Mouse (Mus musculus): Measurements from ENCODE around the gene Smarcc1. TPM values are rescaled to one million over a fixed set of nuclear protein-coding genes. Genes with fewer than 3 reads are reported as not detected.
"Not testable (repeated sequence)": the region's sequence is repeated elsewhere in the genome, so short reads cannot be mapped to it uniquely, and the experiment has no call there.

Smarcc1 gene
- 83.8 and 91.3 TPM in 2 replicates for polyA plus RNA-seq (2015; fragmentation: Nextera tagmentation; extraction: Ambion mirVana)

DNA sequence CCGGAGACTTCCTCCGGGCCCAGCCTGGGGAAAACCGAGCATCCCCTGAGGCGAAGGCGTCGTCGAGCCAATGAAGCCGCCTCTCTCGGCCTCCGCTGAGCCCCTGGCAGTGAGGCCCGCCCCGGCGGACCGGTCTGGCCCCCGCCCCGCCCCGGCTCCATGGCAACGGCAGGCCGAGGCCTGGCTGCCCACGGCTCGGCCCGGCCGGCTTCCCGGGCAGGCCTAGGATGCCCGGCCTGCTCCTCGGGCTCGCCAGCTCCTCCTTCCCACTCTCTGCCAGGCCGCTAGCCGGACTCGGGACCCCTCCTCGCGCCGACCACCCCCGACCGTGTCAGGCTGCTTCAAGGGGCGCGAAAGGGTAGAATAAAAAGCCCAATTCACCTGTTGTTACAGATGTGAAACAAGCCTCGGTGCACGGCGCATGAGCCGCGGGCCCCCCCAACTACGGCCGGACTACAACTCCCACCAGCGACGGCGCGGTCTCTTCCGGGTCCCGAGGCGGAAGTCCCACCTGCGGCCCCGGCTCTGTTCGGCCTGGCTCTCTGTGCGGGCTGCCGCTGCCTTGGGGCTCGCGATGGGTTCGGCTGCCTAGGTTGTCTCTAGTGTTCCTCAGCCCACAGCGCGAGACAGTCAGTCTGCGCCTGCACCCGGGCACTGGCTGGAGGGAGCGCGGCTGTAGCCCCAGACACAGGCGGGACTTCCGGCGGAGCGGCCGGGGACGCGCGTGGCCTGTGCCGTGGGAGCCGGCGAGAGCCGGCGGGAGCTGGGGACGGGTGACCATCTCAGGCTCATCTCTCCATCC lies at the start of gene Smarcc1:
Smarcc1 (plus strand) TSS at position 732 of the 802 bp plus-strand sequence.
- no peaks in the 10 kb centered on the region for H3K27me3 ChIP-seq (replicated peaks)
- H3K4me2 ChIP-seq (replicated peaks), result peak within 1 kb of the TSS; percentile 72
- H3K4me1 ChIP-seq (replicated peaks), result peaks cover 12% of the 10 kb centered on the region
- WGBS, result 1% methylated on average over 79 of the region's 79 CpGs
- peak within 1 kb of the TSS; percentile 91 for H3K9ac ChIP-seq
- H3K36me3 ChIP-seq, result peaks cover 13% of the 10 kb centered on the region
- peak; percentile 99 for ATAC-seq
- peak within 1 kb of the TSS; percentile 78 for H3K4me3 ChIP-seq (replicated peaks)
- peak within 1 kb of the TSS; percentile 98 for H3K27ac ChIP-seq
- no peaks in the 10 kb centered on the region for H3K9me3 ChIP-seq

DNA sequence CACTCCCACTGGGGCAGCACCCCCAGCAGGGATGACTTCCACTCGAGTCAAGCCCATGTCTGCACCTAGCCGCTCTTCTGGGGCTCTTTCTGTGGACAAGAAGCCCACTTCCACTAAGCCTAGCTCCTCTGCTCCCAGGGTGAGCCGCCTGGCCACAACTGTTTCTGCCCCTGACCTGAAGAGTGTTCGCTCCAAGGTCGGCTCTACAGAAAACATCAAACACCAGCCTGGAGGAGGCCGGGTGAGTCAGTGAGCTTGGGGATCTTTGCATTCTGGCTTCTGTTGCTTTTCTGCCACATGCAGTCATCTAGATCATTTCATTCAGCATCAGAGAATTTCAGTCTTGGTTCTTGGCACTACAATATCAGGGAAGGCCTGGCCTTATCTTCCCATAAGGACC lies 48.8 kb upstream of the Smarcc1 start:
- 91% methylated on average over 6 of the region's 6 CpGs for WGBS
- no peak for ATAC-seq
- Histone ChIP-seq H3K27ac (no peak overlapping the region), H3K9ac (no peak overlapping the region), H3K36me3 (peaks cover 11% of the 10 kb centered on the region), H3K4me3 (replicated peaks) (no peak overlapping the region), H3K9me3 (no peaks in the 10 kb centered on the region), H3K4me1 (replicated peaks) (0 out of 2 replicates have a peak, but pooled peaks cover 5% of the 10 kb centered on the region), H3K27me3 (replicated peaks) (no peaks in the 10 kb centered on the region), H3K4me2 (replicated peaks) (no peak overlapping the region)

DNA sequence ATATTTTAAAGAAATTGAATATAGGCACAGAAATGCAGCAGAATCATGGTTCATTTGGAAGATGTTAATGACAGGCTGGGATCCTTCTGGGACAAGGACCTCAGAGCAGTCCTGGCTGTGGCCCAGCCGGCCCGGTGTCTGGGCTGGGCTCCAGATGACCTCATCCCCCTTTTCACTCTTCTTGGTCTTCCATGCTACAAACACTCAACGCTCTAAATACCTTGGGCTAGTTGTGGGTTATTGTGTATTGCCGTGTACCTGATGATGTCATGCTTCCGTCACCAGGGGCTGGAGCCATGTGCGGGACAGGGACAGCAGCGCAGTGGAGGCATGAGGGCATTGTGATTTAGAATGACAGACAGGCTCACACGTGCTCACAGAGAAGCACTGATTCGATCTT lies 47.1 kb upstream of the Smarcc1 start:
- Histone ChIP-seq H3K4me3 (replicated peaks) (no peak overlapping the region), H3K36me3 (peaks cover 11% of the 10 kb centered on the region), H3K27me3 (replicated peaks) (no peaks in the 10 kb centered on the region), H3K27ac (peak overlapping the region; percentile 45), H3K4me2 (replicated peaks) (no peak overlapping the region), H3K4me1 (replicated peaks) (0 out of 2 replicates have a peak, but pooled peaks cover 5% of the 10 kb centered on the region), H3K9ac (no peak overlapping the region), H3K9me3 (no peaks in the 10 kb centered on the region)
- ATAC-seq, result peak; percentile 51; the same call in 1 of the 2 replicates
- WGBS, result 69% methylated on average over 9 of the region's 9 CpGs

DNA sequence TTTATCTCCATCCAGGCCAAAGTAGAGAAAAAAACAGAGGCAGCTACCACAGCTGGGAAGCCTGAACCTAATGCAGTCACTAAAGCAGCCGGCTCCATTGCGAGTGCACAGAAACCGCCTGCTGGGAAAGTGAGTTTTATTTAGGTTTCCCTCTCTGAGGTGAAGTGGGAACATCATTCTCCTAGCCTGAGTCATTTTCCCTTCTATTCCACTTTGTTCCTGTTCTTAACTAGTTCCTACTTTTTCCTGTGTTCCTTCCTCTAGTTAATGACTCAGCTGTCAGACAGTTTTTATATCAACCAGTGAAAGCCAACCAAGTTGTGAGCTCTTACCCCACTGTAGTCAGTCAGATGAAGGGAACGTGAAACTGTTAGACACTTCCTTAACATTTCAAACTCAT lies 46.5 kb upstream of the Smarcc1 start:
- Histone ChIP-seq H3K9me3 (no peaks in the 10 kb centered on the region), H3K4me1 (replicated peaks) (0 out of 2 replicates have a peak, but pooled peaks cover 5% of the 10 kb centered on the region), H3K36me3 (peaks cover 11% of the 10 kb centered on the region), H3K4me3 (replicated peaks) (no peak overlapping the region), H3K27me3 (replicated peaks) (no peaks in the 10 kb centered on the region), H3K9ac (no peak overlapping the region), H3K27ac (peak overlapping the region; percentile 45; the same call in 1 of the 2 replicates), H3K4me2 (replicated peaks) (no peak overlapping the region)
- WGBS, result 78% methylated on average over 4 of the region's 4 CpGs
- no peak; the same call in 1 of the 2 replicates for ATAC-seq

DNA sequence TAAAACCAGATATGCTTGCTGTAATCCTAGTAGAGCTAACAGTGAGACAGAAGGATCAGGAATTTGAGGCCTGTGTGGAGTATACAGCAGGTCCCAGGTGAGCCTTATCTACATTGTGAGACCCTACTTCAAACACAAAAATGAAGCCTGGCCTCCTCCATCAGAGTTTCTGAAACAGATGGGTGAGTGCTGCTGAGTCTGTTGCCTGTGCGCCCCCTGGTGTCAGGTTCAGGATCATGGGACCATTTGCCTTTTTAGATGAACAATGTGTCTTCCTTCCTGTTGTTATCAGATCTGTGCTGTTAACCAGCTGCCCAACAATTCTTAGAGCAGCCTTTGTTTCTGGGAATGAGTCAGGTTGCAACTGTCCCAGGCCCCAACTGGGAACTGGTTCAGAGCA lies 45.7 kb upstream of the Smarcc1 start:
- H3K4me3 ChIP-seq (replicated peaks), result no peak overlapping the region
- 0 out of 2 replicates have a peak, but pooled peaks cover 5% of the 10 kb centered on the region for H3K4me1 ChIP-seq (replicated peaks)
- H3K36me3 ChIP-seq, result peaks cover 11% of the 10 kb centered on the region
- H3K4me2 ChIP-seq (replicated peaks), result no peak overlapping the region
- no peaks in the 10 kb centered on the region for H3K9me3 ChIP-seq
- H3K9ac ChIP-seq, result no peak overlapping the region
- no peak overlapping the region for H3K27ac ChIP-seq
- H3K27me3 ChIP-seq (replicated peaks), result no peaks in the 10 kb centered on the region
- ATAC-seq, result peak; percentile 39; the same call in 1 of the 2 replicates
- 0% methylated on average over 1 of the region's 1 CpGs for WGBS

DNA sequence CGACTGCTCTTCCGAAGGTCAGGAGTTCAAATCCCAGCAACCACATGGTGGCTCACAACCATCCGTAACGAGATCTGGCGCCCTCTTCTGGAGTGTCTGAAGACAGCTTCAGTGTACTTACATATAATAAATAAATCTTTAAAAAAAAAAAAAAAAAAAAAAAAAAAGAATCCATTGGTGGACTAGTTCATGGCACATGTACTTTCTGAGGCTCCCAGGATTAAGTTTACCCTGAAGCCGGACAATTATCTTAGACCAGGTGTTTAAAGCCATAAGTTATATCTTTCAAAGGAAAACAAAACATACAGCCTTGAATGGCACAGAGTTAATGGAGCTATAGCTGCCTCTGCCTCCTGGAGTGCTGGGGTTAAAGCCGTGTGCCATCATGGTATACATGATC lies 41.0 kb upstream of the Smarcc1 start:
- not testable (repeated sequence) for H3K27me3 ChIP-seq (replicated peaks); H3K4me3 ChIP-seq (replicated peaks); H3K9me3 ChIP-seq; H3K4me1 ChIP-seq (replicated peaks); H3K9ac ChIP-seq; ATAC-seq; H3K4me2 ChIP-seq (replicated peaks); H3K27ac ChIP-seq
- 70% methylated on average over 6 of the region's 7 CpGs for WGBS
- H3K36me3 ChIP-seq, result peaks cover 17% of the 10 kb centered on the region

DNA sequence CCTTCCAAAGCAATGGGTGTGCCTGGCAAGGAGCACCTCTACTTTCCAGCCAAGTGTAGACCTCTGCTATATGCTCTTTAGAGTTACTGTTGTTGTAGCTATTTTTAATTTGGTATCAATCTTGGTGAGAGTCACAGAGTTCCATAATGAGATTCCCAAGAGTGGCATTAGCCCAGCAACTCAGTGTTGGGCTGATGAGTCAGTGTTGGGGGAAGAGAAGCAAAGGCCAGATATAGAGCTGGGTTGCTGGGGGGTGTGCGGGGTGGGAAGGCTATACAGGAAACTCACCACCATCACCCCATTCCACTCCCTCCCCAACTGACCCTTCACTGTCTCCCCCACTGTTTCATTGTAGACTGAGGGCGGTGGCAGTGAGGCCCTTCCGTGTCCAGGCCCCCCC lies 36.4 kb upstream of the Smarcc1 start:
- Histone ChIP-seq H3K27ac (no peak overlapping the region), H3K4me1 (replicated peaks) (no peaks in the 10 kb centered on the region), H3K9me3 (no peaks in the 10 kb centered on the region), H3K4me2 (replicated peaks) (no peak overlapping the region), H3K36me3 (peaks cover 43% of the 10 kb centered on the region), H3K4me3 (replicated peaks) (no peak overlapping the region), H3K9ac (no peak overlapping the region), H3K27me3 (replicated peaks) (no peaks in the 10 kb centered on the region)
- WGBS, result 73% methylated on average over 3 of the region's 3 CpGs
- ATAC-seq, result no peak

DNA sequence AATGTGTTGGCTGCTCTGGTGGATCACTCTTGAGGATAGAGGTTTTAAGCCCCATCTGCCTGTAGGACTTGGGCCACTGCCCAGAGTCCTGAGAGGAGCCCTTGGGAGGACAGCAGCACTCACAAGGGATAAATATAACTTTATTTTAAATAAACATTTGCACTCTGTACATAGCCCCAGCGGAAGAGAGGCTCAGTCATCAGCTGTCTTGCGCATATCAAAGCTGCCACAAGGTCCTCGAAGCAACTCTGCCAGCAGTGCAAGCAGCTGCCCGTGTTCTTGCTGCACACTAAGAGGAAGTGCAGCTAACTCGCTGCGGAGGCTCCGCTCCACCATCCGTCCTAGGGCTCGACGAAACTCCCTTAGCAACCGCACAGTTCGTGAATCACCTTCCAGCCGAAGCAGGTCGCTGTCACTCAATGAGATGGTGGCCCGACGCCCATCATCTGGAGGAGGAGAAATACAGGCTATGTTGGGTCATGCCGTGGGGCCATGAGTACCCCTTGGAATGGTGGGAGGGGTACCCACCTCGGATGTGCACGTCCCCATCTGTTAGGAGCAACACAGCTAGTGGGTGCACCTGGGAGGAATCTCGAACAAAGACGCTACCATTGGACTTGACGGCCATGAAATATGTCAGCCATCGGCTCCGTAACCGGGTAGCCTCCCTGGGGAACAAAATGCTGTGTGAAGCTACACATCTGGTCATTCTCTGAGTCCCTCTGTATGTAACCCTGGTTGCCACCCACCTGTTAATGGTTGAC lies 33.1 kb upstream of the Smarcc1 start:
- peak; percentile 65 for ATAC-seq
- peaks cover 61% of the 10 kb centered on the region for H3K36me3 ChIP-seq

DNA sequence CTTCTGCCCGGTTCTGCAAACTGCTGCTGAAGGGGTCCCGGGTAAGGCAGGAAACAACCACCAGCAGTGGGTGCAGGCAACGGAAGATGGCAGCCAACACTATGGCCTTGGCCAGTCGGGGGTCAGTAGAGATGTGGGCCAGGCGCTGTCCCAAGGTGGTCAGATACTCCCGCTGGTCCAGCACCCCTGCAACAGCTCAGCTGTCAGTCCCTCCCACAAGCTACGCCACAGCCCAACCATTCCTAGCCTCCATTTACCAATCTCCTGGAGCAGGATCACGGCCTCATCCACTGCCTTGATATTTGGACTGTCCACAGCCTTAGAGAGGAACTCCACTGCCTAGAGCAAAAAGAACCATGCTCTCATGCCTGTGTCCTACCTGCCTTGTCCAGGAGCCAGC lies 31.8 kb upstream of the Smarcc1 start:
- Histone ChIP-seq H3K4me2 (replicated peaks) (no peak overlapping the region), H3K9ac (no peak overlapping the region), H3K9me3 (no peaks in the 10 kb centered on the region), H3K27me3 (replicated peaks) (no peaks in the 10 kb centered on the region), H3K4me1 (replicated peaks) (no peaks in the 10 kb centered on the region), H3K4me3 (replicated peaks) (no peak overlapping the region), H3K36me3 (peaks cover 66% of the 10 kb centered on the region), H3K27ac (no peak overlapping the region)
- WGBS, result 93% methylated on average over 8 of the region's 8 CpGs
- ATAC-seq, result no peak

More for the DNA sequence above, 33.1 kb upstream of the Smarcc1 start:
- H3K9ac ChIP-seq, result no peak overlapping the region
- no peaks in the 10 kb centered on the region for H3K4me1 ChIP-seq (replicated peaks)
- no peak overlapping the region for H3K4me2 ChIP-seq (replicated peaks)
- H3K27ac ChIP-seq, result no peak overlapping the region
- no peaks in the 10 kb centered on the region for H3K27me3 ChIP-seq (replicated peaks)
- no peak overlapping the region for H3K4me3 ChIP-seq (replicated peaks)
- WGBS, result 73% methylated on average over 25 of the region's 25 CpGs
- no peaks in the 10 kb centered on the region for H3K9me3 ChIP-seq

DNA sequence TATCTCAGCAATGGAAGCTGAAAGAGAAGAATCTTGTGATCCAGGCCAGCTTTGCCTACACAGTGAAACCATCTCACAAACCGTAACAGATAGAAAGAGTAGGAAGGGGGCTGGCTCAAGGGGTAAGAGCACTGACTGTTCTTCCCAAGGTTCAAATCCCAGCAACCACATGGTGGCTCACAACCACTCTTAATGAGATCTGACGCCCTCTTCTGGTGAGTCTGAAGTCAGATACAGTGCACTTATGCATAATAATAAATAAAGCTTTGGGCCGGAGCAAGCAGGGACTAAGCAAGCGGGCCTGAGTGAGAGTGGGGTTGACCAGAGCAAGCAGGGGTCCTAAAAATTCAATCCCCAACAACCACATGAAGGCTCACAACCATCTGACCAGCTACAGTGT lies 24.2 kb upstream of the Smarcc1 start:
- Histone ChIP-seq H3K4me2 (replicated peaks) (no peak overlapping the region), H3K36me3 (peaks cover 55% of the 10 kb centered on the region), H3K4me3 (replicated peaks) (no peak overlapping the region), H3K9me3 (no peaks in the 10 kb centered on the region), H3K27ac (no peak overlapping the region), H3K4me1 (replicated peaks) (no peaks in the 10 kb centered on the region), H3K9ac (no peak overlapping the region), H3K27me3 (replicated peaks) (no peaks in the 10 kb centered on the region)
- no peak for ATAC-seq
- WGBS, result 78% methylated on average over 4 of the region's 4 CpGs

DNA sequence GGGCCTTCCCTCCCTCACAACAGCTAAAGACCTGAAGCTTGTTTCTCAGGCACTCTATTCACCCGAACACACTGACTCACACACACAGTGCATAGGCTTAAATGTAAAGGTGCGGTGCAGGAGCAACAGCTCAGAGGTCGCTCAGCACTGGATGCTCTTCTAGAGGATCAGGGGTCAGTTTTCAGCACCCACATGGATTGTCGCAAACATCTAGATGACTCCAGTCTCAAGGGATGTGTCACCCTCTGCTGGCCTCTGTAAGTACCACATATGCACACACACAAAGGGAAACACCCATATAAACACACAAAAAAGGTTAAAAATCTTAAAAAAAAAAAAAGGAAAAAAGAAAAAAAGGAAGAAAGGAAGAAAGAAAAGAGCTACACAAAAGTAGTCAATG lies 22.7 kb upstream of the Smarcc1 start:
- H3K9ac ChIP-seq, result no peak overlapping the region

DNA sequence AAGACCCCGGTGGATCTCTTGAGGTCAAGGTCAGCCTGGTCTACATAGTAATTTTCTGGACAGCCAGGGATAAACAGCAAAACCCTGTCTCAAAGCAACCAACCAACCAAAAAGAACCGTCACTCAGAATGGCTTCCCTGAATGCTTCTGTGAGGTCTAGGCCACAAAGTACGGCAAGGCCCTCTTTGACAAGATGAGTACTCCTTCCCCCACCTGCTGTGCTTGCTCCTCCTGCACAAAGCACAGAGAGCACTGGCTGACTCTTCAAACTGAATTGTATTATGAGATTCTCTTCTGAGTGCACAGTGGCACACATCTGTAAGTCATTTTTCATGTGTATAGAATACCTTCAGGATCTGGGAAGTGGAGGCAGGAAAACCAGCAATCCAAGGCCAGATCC lies 19.7 kb upstream of the Smarcc1 start:
- ATAC-seq, result no peak
- H3K36me3 ChIP-seq, result peaks cover 24% of the 10 kb centered on the region
- 96% methylated on average over 3 of the region's 3 CpGs for WGBS

More for the DNA sequence above, 22.7 kb upstream of the Smarcc1 start:
- Histone ChIP-seq H3K36me3 (peaks cover 48% of the 10 kb centered on the region), H3K4me1 (replicated peaks) (no peaks in the 10 kb centered on the region), H3K27ac (no peak overlapping the region), H3K9me3 (no peaks in the 10 kb centered on the region), H3K4me3 (replicated peaks) (no peak overlapping the region), H3K4me2 (replicated peaks) (no peak overlapping the region), H3K27me3 (replicated peaks) (no peaks in the 10 kb centered on the region)
- ATAC-seq, result no peak
- WGBS, result 96% methylated on average over 4 of the region's 4 CpGs

More for the DNA sequence above, 19.7 kb upstream of the Smarcc1 start:
- no peaks in the 10 kb centered on the region for H3K27me3 ChIP-seq (replicated peaks)
- no peak overlapping the region for H3K4me3 ChIP-seq (replicated peaks)
- no peak overlapping the region for H3K9ac ChIP-seq
- H3K4me1 ChIP-seq (replicated peaks), result peaks cover 6% of the 10 kb centered on the region; the same call in 1 of the 2 replicates
- no peaks in the 10 kb centered on the region for H3K9me3 ChIP-seq
- H3K4me2 ChIP-seq (replicated peaks), result no peak overlapping the region
- no peak overlapping the region for H3K27ac ChIP-seq
